In genomic region chr6:113418441-113419198, GRCm38 (mm10) we compare ENCODE assay signal across 1 mouse cellular context.
TF ChIP-seq lines count a peak whose summit lies in the region.

No protein-coding gene starts in this region.

TF ChIP-seq in CH12.LX, 34 proteins besides CTCF, POLR2A, EP300 and RAD21 (continued from another document):
- TF ChIP-seq SIN3A (IDR thresholded peaks at IDR 0.05; ENCODE audit: low read length) (0 out of 2 replicates have a peak, but pooled peaks have one; percentile 15), HCFC1 (IDR thresholded peaks at IDR 0.05; ENCODE audit: low read depth, low read length) (no peak), MAZ (IDR thresholded peaks at IDR 0.05; ENCODE audit: low read depth, low read length) (no peak)
